Mouse (Mus musculus): ENCODE results near the gene Zfp184. TPM values are rescaled to one million over a fixed set of nuclear protein-coding genes. Genes with fewer than 3 reads are reported as not detected.

The Zfp184 gene
- total and polyA plus RNA-seq, 3 experiments, result 0.42 to 1.0 TPM; not detected in 1

DNA sequence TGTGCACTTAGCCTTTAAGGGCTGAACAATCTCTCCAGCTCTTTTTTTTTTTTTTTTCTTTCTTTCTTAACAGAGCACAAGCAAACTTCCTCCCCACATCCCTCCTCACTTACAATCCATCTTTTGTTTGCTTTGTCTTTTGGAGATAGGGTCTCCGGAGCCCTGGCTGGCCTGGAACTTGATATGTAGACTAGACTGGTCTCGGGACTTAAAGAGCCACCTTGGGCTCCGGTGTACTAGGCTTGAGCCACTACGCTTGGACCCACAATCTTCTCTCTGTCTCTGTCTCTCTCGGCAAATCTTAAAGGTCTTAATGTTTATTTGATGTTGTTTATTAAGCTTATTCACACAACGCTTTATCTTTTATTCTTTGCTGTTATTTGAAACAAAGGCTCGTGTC lies 34.2 kb upstream of the Zfp184 start:
- H3K4me3 ChIP-seq (ENCODE audit: control insufficient read depth in 1 of 2, insufficient read depth in 1 of 2, low read depth in 2 of 2, low read length in 2 of 2), result peak overlapping the region; percentile 48 to 63
- H3K36me3 ChIP-seq (ENCODE audit: control insufficient read depth in 1 of 2, insufficient read depth in 2 of 2, low read length in 2 of 2), result peaks cover 0 to 25% of the 10 kb centered on the region in 2 experiments; a peak in 2 of 4 replicates
- peaks cover 0 to 9% of the 10 kb centered on the region in 2 experiments; a peak in 2 of 4 replicates for H3K4me1 ChIP-seq (ENCODE audit: control insufficient read depth in 1 of 2, insufficient read depth in 2 of 2, low read length in 2 of 2)
- H3K79me2 ChIP-seq (ENCODE audit: control insufficient read depth, insufficient read depth, low read length, poor library complexity), result no peaks in the 10 kb centered on the region
- peak overlapping the region; percentile 42 for H3K9ac ChIP-seq (ENCODE audit: control insufficient read depth, low read depth, low read length, poor library complexity, severe bottlenecking)
- H3K27me3 ChIP-seq (ENCODE audit: control insufficient read depth in 1 of 2, insufficient read depth in 2 of 2, low read length in 2 of 2), result no peaks in the 10 kb centered on the region
- peak; percentile 53 for DNase-seq (ENCODE audit: low read depth, low spot score)
- H3K9me3 ChIP-seq (replicated peaks; ENCODE audit: insufficient read depth, low read length), result no peaks in the 10 kb centered on the region
- TF ChIP-seq POLR2AphosphoS5 (IDR thresholded peaks at IDR 0.05; ENCODE audit: borderline replicate concordance, low read depth, low read length) (no peak), ZNF384 (IDR thresholded peaks at IDR 0.05; ENCODE audit: low read depth, low read length) (no peak), TAL1 (IDR thresholded peaks at IDR 0.05; ENCODE audit: low read length) (no peak), MEF2A (IDR thresholded peaks at IDR 0.05; ENCODE audit: extremely low read depth, insufficient replicate concordance, low read depth, low read length, poor library complexity, severe bottlenecking) (no peak), MAX (IDR thresholded peaks at IDR 0.05; ENCODE audit: low read length) (no peak), ETS1 (IDR thresholded peaks at IDR 0.05; ENCODE audit: low read depth, low read length) (no peak), KAT2A (conservative IDR thresholded peaks at IDR 0.05; ENCODE audit: low read depth, low read length) (no peak), CHD1 (IDR thresholded peaks at IDR 0.05; ENCODE audit: low read depth, low read length) (no peak), BHLHE40 (IDR thresholded peaks at IDR 0.05; ENCODE audit: borderline replicate concordance, low read depth, low read length) (no peak), MXI1 (IDR thresholded peaks at IDR 0.05; ENCODE audit: low read depth, low read length) (no peak), TCF12 (IDR thresholded peaks at IDR 0.05; ENCODE audit: low read depth, low read length) (no peak), GABPA (IDR thresholded peaks at IDR 0.05; ENCODE audit: low read depth, low read length) (no peak)
- H3K27ac ChIP-seq (ENCODE audit: control insufficient read depth, low read depth, low read length), result no peak overlapping the region

DNA sequence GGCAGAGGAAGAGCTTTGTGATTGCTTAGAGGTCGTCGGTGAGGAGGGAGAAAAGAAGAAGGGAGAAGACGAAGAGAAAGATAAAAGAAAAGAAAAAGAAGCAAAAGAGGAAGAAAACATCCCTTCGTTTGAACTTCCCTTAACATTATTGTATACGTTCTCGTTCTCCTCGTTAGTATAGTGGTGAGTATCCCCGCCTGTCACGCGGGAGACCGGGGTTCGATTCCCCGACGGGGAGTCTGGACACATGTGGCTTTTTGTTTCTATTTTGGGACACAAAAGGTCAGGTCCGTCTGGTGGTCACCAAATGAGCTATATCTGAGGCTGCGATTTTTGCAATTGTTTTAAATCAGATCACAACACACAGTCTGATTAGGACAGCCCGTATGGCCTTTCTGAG lies 33.7 kb upstream of the Zfp184 start:
- H3K4me1 ChIP-seq (ENCODE audit: control insufficient read depth in 1 of 2, insufficient read depth in 2 of 2, low read length in 2 of 2), result peaks cover 0 to 9% of the 10 kb centered on the region in 2 experiments; a peak in 2 of 4 replicates
- H3K4me3 ChIP-seq (ENCODE audit: control insufficient read depth in 1 of 2, insufficient read depth in 1 of 2, low read depth in 2 of 2, low read length in 2 of 2), result peak overlapping the region; percentile 48 to 63
- H3K9me3 ChIP-seq (replicated peaks; ENCODE audit: insufficient read depth, low read length), result no peaks in the 10 kb centered on the region
- no peak overlapping the region for H3K27ac ChIP-seq (ENCODE audit: control insufficient read depth, low read depth, low read length)
- H3K9ac ChIP-seq (ENCODE audit: control insufficient read depth, low read depth, low read length, poor library complexity, severe bottlenecking), result peak overlapping the region; percentile 42
- H3K79me2 ChIP-seq (ENCODE audit: control insufficient read depth, insufficient read depth, low read length, poor library complexity), result no peaks in the 10 kb centered on the region
- TF ChIP-seq RCOR1 (IDR thresholded peaks at IDR 0.05; ENCODE audit: low read depth, low read length) (no peak), GATA1 (IDR thresholded peaks at IDR 0.05; ENCODE audit: low read depth, low read length) (no peak; the same call in 1 of the 2 replicates), MYB (IDR thresholded peaks at IDR 0.05; ENCODE audit: low read depth, low read length) (no peak), TCF12 (IDR thresholded peaks at IDR 0.05; ENCODE audit: low read depth, low read length) (no peak), TBP (IDR thresholded peaks at IDR 0.05; ENCODE audit: low read depth, low read length) (peak; percentile 100)
- peaks cover 0 to 25% of the 10 kb centered on the region in 2 experiments; a peak in 2 of 4 replicates for H3K36me3 ChIP-seq (ENCODE audit: control insufficient read depth in 1 of 2, insufficient read depth in 2 of 2, low read length in 2 of 2)
- peak; percentile 75 for DNase-seq (ENCODE audit: low read depth, low spot score)
- H3K27me3 ChIP-seq (ENCODE audit: control insufficient read depth in 1 of 2, insufficient read depth in 2 of 2, low read length in 2 of 2), result no peaks in the 10 kb centered on the region
